Mouse (Mus musculus) forebrain, embryonic 11.5 days (tissue): ENCODE measurements around the gene Ube2s. TPM values are rescaled to one million over a fixed set of nuclear protein-coding genes. Genes with fewer than 3 reads are reported as not detected.
A peak's percentile ranks its signal among the peaks of the same experiment; 100 is the strongest.
"Not testable (repeated sequence)": the region's sequence is repeated elsewhere in the genome, so short reads cannot be mapped to it uniquely, and the experiment has no call there.

Experiments
- ATAC-seq: fragments of 200-750 bp; cut with Nextera tagmentation; replicated peaks from 2 replicates; pipeline ENCODE4 v1.8.0; 2017; ENCODE audit warnings: moderate TSS enrichment; ENCODE audit not compliant: low FRiP score
- DNase-seq: peaks from one replicate; pipeline ENCODE4 v3.0.0-alpha.2; 2017; ENCODE audit warnings: low spot score
- H3K27ac ChIP-seq: fragments of 300-500 bp; sonication (generic); 2 replicates; pipeline ENCODE4 v1.5.1; 2014; ENCODE audit warnings: low read depth, low read length
- H3K27me3 ChIP-seq: fragments of 300-500 bp; sonication (generic); 2 replicates; pipeline ENCODE4 v1.6.1; 2014; ENCODE audit warnings: mild to moderate bottlenecking, low read length, mixed read lengths; ENCODE audit not compliant: control insufficient read depth, insufficient read depth
- H3K36me3 ChIP-seq: fragments of 300-500 bp; sonication (generic); 2 replicates; pipeline ENCODE4 v1.6.1; 2014; ENCODE audit warnings: mild to moderate bottlenecking, low read length, moderate library complexity, mixed read lengths; ENCODE audit not compliant: control insufficient read depth, insufficient read depth
- H3K4me1 ChIP-seq: fragments of 300-500 bp; sonication (generic); replicated peaks from 2 replicates; pipeline ENCODE4 v1.6.1; 2014; ENCODE audit warnings: low read length, mixed read lengths; ENCODE audit not compliant: control insufficient read depth, insufficient read depth
- H3K4me2 ChIP-seq: fragments of 300-500 bp; sonication (generic); 2 replicates; pipeline ENCODE4 v1.6.1; 2014; ENCODE audit warnings: low read depth, mild to moderate bottlenecking, low read length, moderate library complexity, mixed read lengths; ENCODE audit not compliant: severe bottlenecking
- H3K4me3 ChIP-seq: fragments of 300-500 bp; sonication (generic); 2 replicates; pipeline ENCODE4 v1.5.1; 2014; ENCODE audit warnings: low read depth, low read length
- H3K9ac ChIP-seq: fragments of 300-500 bp; sonication (generic); 2 replicates; pipeline ENCODE4 v1.6.1; 2014; ENCODE audit warnings: low read length
- H3K9me3 ChIP-seq: fragments of 300-500 bp; sonication (generic); 2 replicates; pipeline ENCODE4 v1.6.1; 2016; ENCODE audit warnings: low read length, mixed read lengths; ENCODE audit not compliant: control insufficient read depth
- WGBS: fragments of 180-500 bp; shearing (Covaris S2); extraction: QIAGEN DNeasy Blood & Tissue Kit; methylation state at CpG from one replicate; pipeline ENCODE4 v1.1.7; 2014; 5-methylcytosine and 5-hydroxymethylcytosine counted together
- polyA plus RNA-seq: library from polyadenylated mRNA; unstranded; fragments of >200 nt; fragmentation: Nextera tagmentation; extraction: Ambion mirVana; gene quantifications from 2 replicates; pipeline ENCODE4 v1.2.1, GENCODE M21; 2014

Ube2s gene
- 476 and 526 TPM in 2 replicates for polyA plus RNA-seq

- peaks cover 6% of the 10 kb centered on the region for H3K4me1 ChIP-seq
- under 1% methylated on average over 62 of the region's 62 CpGs for WGBS
- H3K27ac ChIP-seq: peak within 1 kb of the TSS; percentile 95
- H3K4me3 ChIP-seq: peak within 1 kb of the TSS; percentile 100
- H3K4me2 ChIP-seq: peak within 1 kb of the TSS; percentile 71
- peak within 1 kb of the TSS; percentile 99 for H3K9ac ChIP-seq
- DNase-seq (peak; percentile 99), ATAC-seq (peak; percentile 99)
- no peaks in the 10 kb centered on the region for H3K9me3 ChIP-seq
- no peaks in the 10 kb centered on the region for H3K27me3 ChIP-seq
- H3K36me3 ChIP-seq: peaks cover 7% of the 10 kb centered on the region; the same call in 1 of the 2 replicates
Observed at GRCm38 (mm10) chr7:4812303-4813104, at the start of gene Ube2s. Gene Ube2s (minus strand): TSS chr7:4812590.

GRCm38 (mm10) chr7:4860926-4861325 is 48.5 kb upstream of the Ube2s start:
- H3K4me1 ChIP-seq, H3K9me3 ChIP-seq, H3K4me2 ChIP-seq, ATAC-seq, H3K4me3 ChIP-seq, H3K27me3 ChIP-seq, H3K27ac ChIP-seq, H3K36me3 ChIP-seq, H3K9ac ChIP-seq, DNase-seq: not testable (repeated sequence)
- 75% methylated on average over 3 of the region's 3 CpGs for WGBS

GRCm38 (mm10) chr7:4859418-4859978 is 47.1 kb upstream of the Ube2s start:
- H3K4me1 ChIP-seq: no peaks in the 10 kb centered on the region
- H3K27ac ChIP-seq: no peak overlapping the region
- ATAC-seq: no peak
- H3K4me2 ChIP-seq: no peak overlapping the region
- WGBS: 89% methylated on average over 12 of the region's 12 CpGs
- H3K9ac ChIP-seq: no peak overlapping the region
- no peak overlapping the region for H3K4me3 ChIP-seq
- no peaks in the 10 kb centered on the region for H3K9me3 ChIP-seq
- H3K27me3 ChIP-seq: no peaks in the 10 kb centered on the region
- no peak for DNase-seq
- no peaks in the 10 kb centered on the region for H3K36me3 ChIP-seq

- H3K4me2 ChIP-seq: no peak overlapping the region
- no peak overlapping the region for H3K4me3 ChIP-seq
- no peak overlapping the region for H3K9ac ChIP-seq
- H3K4me1 ChIP-seq: no peaks in the 10 kb centered on the region
- H3K27ac ChIP-seq: no peak overlapping the region
- H3K9me3 ChIP-seq: no peaks in the 10 kb centered on the region
- ATAC-seq (no peak), DNase-seq (no peak)
- no peaks in the 10 kb centered on the region for H3K27me3 ChIP-seq
- 58% methylated on average over 7 of the region's 7 CpGs for WGBS
- no peaks in the 10 kb centered on the region for H3K36me3 ChIP-seq
Observed at GRCm38 (mm10) chr7:4857321-4857720, 44.9 kb upstream of the Ube2s start.

GRCm38 (mm10) chr7:4856508-4856907 is 44.1 kb upstream of the Ube2s start:
- Histone ChIP-seq H3K9me3 (no peaks in the 10 kb centered on the region), H3K27me3 (no peaks in the 10 kb centered on the region), H3K36me3 (no peaks in the 10 kb centered on the region), H3K4me1 (no peaks in the 10 kb centered on the region), H3K9ac (no peak overlapping the region), H3K27ac (no peak overlapping the region), H3K4me3 (no peak overlapping the region), H3K4me2 (no peak overlapping the region)
- DNase-seq (no peak), ATAC-seq (no peak)
- 88% methylated on average over 9 of the region's 9 CpGs for WGBS

DNA sequence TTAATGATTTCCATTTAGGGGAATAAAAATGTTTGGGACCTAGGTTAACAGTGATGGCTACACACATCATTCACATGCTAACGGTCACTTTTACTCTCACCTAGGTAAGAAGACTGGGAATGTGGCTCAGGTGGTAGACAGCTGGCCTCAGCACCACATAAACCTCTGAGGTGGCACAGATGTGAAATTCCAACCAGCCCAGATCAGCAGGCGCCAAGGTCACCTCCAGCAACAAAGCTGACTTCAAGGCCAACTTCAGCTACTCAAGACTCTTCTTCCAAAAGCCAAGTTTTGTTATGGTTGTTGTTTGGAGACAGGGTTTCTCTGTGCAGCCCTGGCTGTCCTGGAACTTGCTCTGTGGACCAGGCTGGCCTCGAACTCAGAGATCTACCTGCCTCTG is 41.2 kb upstream of the Ube2s start:
- Histone ChIP-seq H3K27ac (no peak overlapping the region), H3K4me2 (no peak overlapping the region), H3K9ac (no peak overlapping the region), H3K27me3 (no peaks in the 10 kb centered on the region), H3K4me1 (no peaks in the 10 kb centered on the region), H3K36me3 (no peaks in the 10 kb centered on the region), H3K9me3 (no peaks in the 10 kb centered on the region), H3K4me3 (no peak overlapping the region)
- no peak for DNase-seq
- 76% methylated on average over 3 of the region's 3 CpGs for WGBS
- no peak for ATAC-seq

DNA sequence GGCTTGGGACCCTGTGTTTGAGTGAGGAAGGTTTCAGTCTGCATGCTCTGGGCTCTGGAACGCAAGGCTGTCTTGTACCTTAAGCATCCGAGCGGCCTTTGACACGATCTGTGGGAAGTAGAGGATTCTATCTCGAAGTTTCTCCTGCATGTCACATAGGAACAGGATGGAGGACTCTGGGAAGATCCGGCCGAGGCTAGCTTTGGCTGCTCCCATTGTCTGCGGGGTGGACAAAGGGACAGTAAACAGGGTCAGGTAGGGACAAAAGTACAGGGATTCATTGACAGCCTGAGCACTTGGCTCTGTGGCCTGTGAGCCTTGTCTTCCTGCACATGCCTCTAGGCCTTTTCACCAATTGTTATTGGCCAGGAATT is 38.9 kb upstream of the Ube2s start:
- ATAC-seq (no peak), DNase-seq (no peak)
- no peaks in the 10 kb centered on the region for H3K27me3 ChIP-seq
- H3K4me1 ChIP-seq: no peaks in the 10 kb centered on the region
- 68% methylated on average over 8 of the region's 8 CpGs for WGBS
- H3K4me2 ChIP-seq: no peak overlapping the region
- H3K27ac ChIP-seq: no peak overlapping the region
- H3K9me3 ChIP-seq: no peaks in the 10 kb centered on the region; the same call in 1 of the 2 replicates
- no peaks in the 10 kb centered on the region for H3K36me3 ChIP-seq
- no peak overlapping the region for H3K9ac ChIP-seq
- H3K4me3 ChIP-seq: no peak overlapping the region

DNA sequence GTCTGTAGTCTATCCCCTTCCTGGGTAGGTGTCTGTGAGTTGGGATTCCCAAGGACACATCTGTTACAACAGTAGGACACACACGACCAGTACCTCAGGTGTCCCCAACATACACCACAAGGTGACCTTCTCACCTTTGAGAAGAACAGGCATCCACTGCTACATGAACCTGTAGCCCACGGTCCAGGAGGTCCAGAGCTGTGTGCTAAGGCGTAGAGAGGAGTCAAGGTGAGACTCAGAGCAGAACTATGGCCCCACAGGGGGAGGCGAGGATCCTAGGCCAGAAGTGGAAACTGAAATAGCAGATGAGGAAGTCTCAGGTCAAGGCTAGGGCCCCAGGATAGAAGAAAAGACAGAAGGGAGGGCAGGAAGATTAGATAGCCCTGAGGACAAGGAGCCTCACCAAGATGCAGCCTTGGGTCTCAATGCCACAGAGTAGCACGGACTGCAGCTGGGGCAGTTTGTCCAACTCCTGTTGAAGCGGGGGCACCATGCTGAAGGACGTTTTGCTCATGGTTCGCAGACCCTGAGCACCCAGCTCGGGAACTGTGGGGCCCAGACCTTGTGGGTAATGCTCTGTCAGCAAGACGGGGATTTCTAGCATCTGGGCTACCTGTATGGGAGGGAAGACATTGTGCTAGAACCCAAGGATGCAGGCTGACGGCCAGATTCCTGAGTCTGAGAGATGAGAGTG is 38.4 kb upstream of the Ube2s start:
- no peak overlapping the region for H3K4me2 ChIP-seq
- no peaks in the 10 kb centered on the region; the same call in 1 of the 2 replicates for H3K9me3 ChIP-seq
- no peak for ATAC-seq
- no peaks in the 10 kb centered on the region for H3K4me1 ChIP-seq
- no peaks in the 10 kb centered on the region for H3K36me3 ChIP-seq
- H3K4me3 ChIP-seq: no peak overlapping the region
- no peak overlapping the region for H3K27ac ChIP-seq
- no peak for DNase-seq
- WGBS: 78% methylated on average over 11 of the region's 11 CpGs
- no peak overlapping the region for H3K9ac ChIP-seq
- H3K27me3 ChIP-seq: no peaks in the 10 kb centered on the region
